Mouse (Mus musculus): Measurements from ENCODE around the gene Zfp157. TPM values are rescaled to one million over a fixed set of nuclear protein-coding genes. Genes with fewer than 3 reads are reported as not detected.

The Zfp157 gene
- total RNA-seq (2023): 10 to 100 TPM; 22.5 to 25.2 TPM

DNA sequence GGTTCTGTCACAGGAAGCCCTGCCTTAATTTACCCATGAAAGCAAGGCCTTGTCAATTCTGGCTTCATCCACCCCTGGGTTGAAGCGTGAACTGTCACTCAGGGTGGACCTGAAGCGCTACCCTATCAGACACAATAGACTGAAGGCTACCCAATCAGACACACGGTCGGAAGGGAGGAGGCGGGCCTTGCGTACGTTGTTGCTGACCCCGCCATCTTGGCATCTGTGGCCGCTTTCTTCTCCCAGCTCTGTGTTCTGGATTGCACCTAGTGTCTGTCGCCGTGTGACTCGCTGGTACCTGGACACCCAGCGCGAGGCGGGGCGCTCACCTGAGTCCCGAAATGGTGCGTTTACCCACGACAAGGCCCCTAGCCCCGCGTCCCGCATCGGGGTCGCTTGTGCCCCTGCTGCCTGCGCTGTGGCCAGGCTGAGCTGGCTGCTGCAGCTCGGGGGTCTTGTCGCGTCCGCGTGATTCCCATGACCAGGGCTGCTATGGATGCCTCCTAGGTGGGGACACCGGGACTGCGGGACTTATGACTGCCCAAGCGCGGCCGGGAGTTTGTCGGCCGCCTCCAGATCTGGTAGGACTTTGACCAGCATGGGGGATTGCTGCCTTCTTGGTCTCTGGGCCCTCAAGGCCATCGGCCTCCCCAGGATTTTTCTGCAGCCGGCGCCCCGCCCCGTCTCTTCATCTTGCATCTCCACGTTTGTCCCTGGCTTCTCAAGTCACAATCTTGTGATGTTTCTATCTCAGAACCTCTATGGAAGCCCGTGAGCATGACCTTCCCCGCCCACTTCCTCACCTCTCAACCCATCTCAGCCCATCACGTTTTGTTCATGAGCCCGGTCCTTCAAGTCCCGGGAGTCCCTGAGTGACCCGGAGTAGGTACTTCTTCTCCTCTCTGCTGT lies at the start of gene Zfp157:
Zfp157 (plus strand) TSS at position 183 of the 909 bp plus-strand sequence.

Other genes starting within 250 kb of the Zfp157 start
- 1 to 10 TPM; 1.6 to 2.4 TPM for gene Mblac1, start 247.2 kb upstream of the Zfp157 start, total RNA-seq (2023)
- under 1 TPM in 1 of 2 experiments, not detected in 1; 0.23 TPM for gene Nxpe5, start 215.6 kb upstream of the Zfp157 start, total RNA-seq (2023)
- gene Lamtor4, start 186.0 kb upstream of the Zfp157 start, total RNA-seq (2023): 10 to 100 TPM; 41.9 to 45.1 TPM
- 10 to 100 TPM; 64.9 to 65.9 TPM for gene BC037034, start 177.4 kb upstream of the Zfp157 start, total RNA-seq (2023)
- gene Gal3st4, start 168.6 kb upstream of the Zfp157 start, total RNA-seq (2023): not detected
- not detected for gene Gm43720, start 161.5 kb upstream of the Zfp157 start, total RNA-seq (2023)
- gene Gpc2, start 161.5 kb upstream of the Zfp157 start, total RNA-seq (2023): 1 to 10 TPM; 2.9 to 4.0 TPM
- gene Stag3, start 161.2 kb upstream of the Zfp157 start, total RNA-seq (2023): not detected
- gene Pvrig, start 99.5 kb upstream of the Zfp157 start, total RNA-seq (2023): 1 to 10 TPM in 1 of 2 experiments, not detected in 1; 1.0 TPM
- not detected for gene 1700123K08Rik, start 123.2 kb downstream of the Zfp157 start, total RNA-seq (2023)
- gene Zfp68, start 178.3 kb downstream of the Zfp157 start, total RNA-seq (2023): 10 to 100 TPM; 51.2 to 58.1 TPM
- 10 to 100 TPM in 1 of 2 experiments, 1 to 10 TPM in 1; 9.6 to 10.9 TPM for gene A430033K04Rik, start 181.4 kb downstream of the Zfp157 start, total RNA-seq (2023)

All from B cell, adult 67 days (primary cell).